Mouse (Mus musculus): Measurements from ENCODE around the gene B3gat3.

DNA sequence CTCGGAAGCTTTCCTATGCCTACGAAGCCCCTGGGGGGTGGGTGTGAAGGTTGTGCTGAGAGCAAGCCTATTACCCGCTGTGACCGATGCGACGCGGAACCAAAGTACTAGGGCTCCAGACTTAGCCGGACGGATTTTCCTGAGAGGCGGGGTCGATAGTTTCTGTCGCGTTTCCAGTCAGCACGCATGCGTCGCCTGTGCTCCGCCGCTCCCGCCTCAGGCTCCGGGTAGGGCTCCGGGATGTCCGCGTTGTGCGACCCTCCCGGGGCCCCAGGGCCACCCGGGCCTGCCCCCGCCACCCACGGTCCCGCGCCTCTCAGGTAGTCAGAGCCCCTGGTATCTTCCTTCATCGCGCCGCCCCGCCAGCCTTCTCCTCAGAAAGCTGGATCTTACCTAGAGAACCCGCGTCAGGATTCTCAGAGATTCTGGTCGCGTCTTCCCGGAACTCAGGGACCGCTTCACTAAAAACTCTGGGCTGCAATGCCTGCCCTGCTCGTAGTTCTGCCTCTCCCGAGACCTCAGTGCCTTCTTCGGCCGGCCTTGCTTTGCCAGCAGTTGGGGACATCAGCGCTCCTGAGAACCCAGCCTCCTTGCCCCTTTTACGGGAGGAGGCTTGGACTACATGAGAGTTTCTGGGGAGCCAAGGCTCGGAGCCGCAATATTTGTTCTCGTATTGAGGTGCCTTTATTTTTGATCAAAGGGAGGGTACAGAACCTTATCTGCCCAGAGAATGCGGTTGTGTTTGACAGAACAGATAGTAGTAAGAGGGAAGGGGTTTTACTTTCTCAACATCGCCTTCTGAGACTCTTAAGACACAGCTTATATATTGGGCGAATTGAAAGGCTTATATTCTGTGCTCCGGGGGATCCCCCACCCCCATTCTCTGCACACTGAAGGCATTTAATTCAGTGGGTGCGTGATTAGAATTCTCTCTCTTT, 27.1 kb upstream of the B3gat3 start, which contains the start of gene Ints5:
- TF ChIP-seq CTCF (IDR thresholded peaks at IDR 0.05; ENCODE audit: low read depth, low read length) (no peak), POLR2A (IDR thresholded peaks at IDR 0.05; ENCODE audit: borderline replicate concordance, low read depth, low read length) (no peak; the same call in 1 of the 2 replicates)

All from bone marrow macrophage, adult 2 months (primary cell).